Mouse (Mus musculus) G1E (cell line): ENCODE data around the gene Hivep3.

Experiments used
- CTCF ChIP-seq: IDR thresholded peaks from 2 replicates; pipeline ENCODE4 v1.5.1; 2012; ENCODE audit warnings: low read depth, low read length, inconsistent platforms, mixed read lengths
- GATA1 ChIP-seq: IDR thresholded peaks from 2 replicates; pipeline ENCODE4 v1.6.1; 2012; ENCODE audit warnings: borderline replicate concordance, low read length, inconsistent platforms, mixed read lengths
- POLR2AphosphoS5 ChIP-seq: IDR thresholded peaks from 2 replicates; pipeline ENCODE4 v1.6.1; 2012; ENCODE audit warnings: low read depth, low read length, inconsistent platforms; ENCODE audit not compliant: insufficient replicate concordance
- TAL1 ChIP-seq: conservative IDR thresholded peaks from 2 replicates; pipeline ENCODE4 v1.6.1; 2012; ENCODE audit warnings: low read depth, low read length, inconsistent platforms, mixed read lengths

- no peak for TF ChIP-seq CTCF
- no peak for TF ChIP-seq TAL1
- TF ChIP-seq GATA1: no peak
- no peak for TF ChIP-seq POLR2AphosphoS5
Measured at GRCm38 (mm10) chr4:119748341-119748740, 14.8 kb downstream of the Hivep3 start.
